Mouse (Mus musculus): ENCODE results near the gene Methig1. TPM values are rescaled to one million over a fixed set of nuclear protein-coding genes. Genes with fewer than 3 reads are reported as not detected.
A peak's percentile ranks its signal among the peaks of the same experiment; 100 is the strongest.

Gene Methig1
- total and polyA plus RNA-seq, 3 experiments = not detected

- peak; percentile 99 for TF ChIP-seq MYB (IDR thresholded peaks at IDR 0.05; ENCODE audit: low read depth, low read length)
- peak; percentile 93 for TF ChIP-seq TBP (IDR thresholded peaks at IDR 0.05; ENCODE audit: low read depth, low read length)
- no peak for TF ChIP-seq JUND (IDR thresholded peaks at IDR 0.05; ENCODE audit: low read depth, low read length)
- TF ChIP-seq ZKSCAN1 (IDR thresholded peaks at IDR 0.05; ENCODE audit: low read depth, low read length) = no peak
- no peak for TF ChIP-seq CTCF (IDR thresholded peaks at IDR 0.05 in 2 of 3, conservative IDR thresholded peaks at IDR 0.05 in 1 of 3; ENCODE audit: control insufficient read depth in 1 of 3, insufficient read depth in 1 of 3, low read depth in 2 of 3, low read length in 3 of 3, poor library complexity in 1 of 3, severe bottlenecking in 1 of 3)
Measured at GRCm38 (mm10) chr15:100304019-100304991, 48.6 kb upstream of the Methig1 start, which contains the start of gene Mettl7a1 (continued).

- H3K9ac ChIP-seq (ENCODE audit: control insufficient read depth, low read depth, low read length, poor library complexity, severe bottlenecking) = no peak overlapping the region; the same call in 1 of the 2 replicates
- H3K4me3 ChIP-seq (ENCODE audit: control insufficient read depth in 1 of 2, insufficient read depth in 1 of 2, low read depth in 2 of 2, low read length in 2 of 2) = peak overlapping the region in 1 of 2 experiments; percentile 99; a peak in 2 of 4 replicates
- H3K27me3 ChIP-seq (ENCODE audit: control insufficient read depth in 1 of 2, insufficient read depth in 2 of 2, low read length in 2 of 2) = no peaks in the 10 kb centered on the region
- peaks cover 19 to 22% of the 10 kb centered on the region in 2 experiments for H3K4me1 ChIP-seq (ENCODE audit: control insufficient read depth in 1 of 2, insufficient read depth in 2 of 2, low read length in 2 of 2)
- DNase-seq (ENCODE audit: low read depth, low spot score) = peak; percentile 60
- no peaks in the 10 kb centered on the region for H3K9me3 ChIP-seq (replicated peaks; ENCODE audit: insufficient read depth, low read length)
- TF ChIP-seq EP300 (IDR thresholded peaks at IDR 0.05; ENCODE audit: low read depth in 1 of 2, low read length in 2 of 2) = peak in 1 of 2 experiments; percentile 25; a peak in 1 of 4 replicates
- TF ChIP-seq POLR2AphosphoS2 (IDR thresholded peaks at IDR 0.05; ENCODE audit: low read length) = no peak
- peak; percentile 51; the same call in 1 of the 2 replicates for TF ChIP-seq MXI1 (IDR thresholded peaks at IDR 0.05; ENCODE audit: low read depth, low read length)
- peak; percentile 67; the same call in 1 of the 2 replicates for TF ChIP-seq ETS1 (IDR thresholded peaks at IDR 0.05; ENCODE audit: low read depth, low read length)
- no peak for TF ChIP-seq RAD21 (IDR thresholded peaks at IDR 0.05; ENCODE audit: low read depth, low read length)
- peak; percentile 59; the same call in 1 of the 2 replicates for TF ChIP-seq SIN3A (IDR thresholded peaks at IDR 0.05; ENCODE audit: low read length)
- no peak for TF ChIP-seq CHD2 (IDR thresholded peaks at IDR 0.05; ENCODE audit: low read length)
- 0 out of 2 replicates have a peak, but pooled peaks have one; percentile 15 for TF ChIP-seq GATA1 (IDR thresholded peaks at IDR 0.05; ENCODE audit: low read depth, low read length)
- no peak for TF ChIP-seq GABPA (IDR thresholded peaks at IDR 0.05; ENCODE audit: low read depth, low read length)
- TF ChIP-seq JUND (IDR thresholded peaks at IDR 0.05; ENCODE audit: low read depth, low read length) = no peak
- no peak for TF ChIP-seq KAT2A (conservative IDR thresholded peaks at IDR 0.05; ENCODE audit: low read depth, low read length)
- peak; percentile 47; the same call in 1 of the 2 replicates for TF ChIP-seq ZMIZ1 (IDR thresholded peaks at IDR 0.05; ENCODE audit: low read depth, low read length)
- TF ChIP-seq HCFC1 (IDR thresholded peaks at IDR 0.05; ENCODE audit: low read depth, low read length) = no peak
- TF ChIP-seq MAX (IDR thresholded peaks at IDR 0.05; ENCODE audit: low read length) = no peak
- peaks cover 0 to 21% of the 10 kb centered on the region in 2 experiments; a peak in 2 of 4 replicates for H3K36me3 ChIP-seq (ENCODE audit: control insufficient read depth in 1 of 2, insufficient read depth in 2 of 2, low read length in 2 of 2)
- H3K27ac ChIP-seq (ENCODE audit: control insufficient read depth, low read depth, low read length) = peak overlapping the region; percentile 30; the same call in 1 of the 2 replicates
- peaks cover 7% of the 10 kb centered on the region for H3K79me2 ChIP-seq (ENCODE audit: control insufficient read depth, insufficient read depth, low read length, poor library complexity)
Measured at GRCm38 (mm10) chr15:100306201-100306600, 46.7 kb upstream of the Methig1 start.
